Mouse (Mus musculus) heart, embryonic 16.5 days (tissue): ENCODE results near the gene Stxbp1. TPM values are rescaled to one million over a fixed set of nuclear protein-coding genes. Genes with fewer than 3 reads are reported as not detected.

ENCODE experiments used
- polyA plus RNA-seq: library from polyadenylated mRNA; unstranded; fragments of >200 nt; fragmentation: Nextera tagmentation; extraction: Ambion mirVana; gene quantifications from 2 replicates; pipeline ENCODE4 v1.2.1, GENCODE M21; 2015

Stxbp1 gene
- polyA plus RNA-seq, 1 experiment from 2014 or later = 29.2 TPM

Other genes starting within 250 kb of the Stxbp1 start
- 33.4 and 34.1 TPM in 2 replicates for gene St6galnac6, start 247.5 kb downstream of the Stxbp1 start, polyA plus RNA-seq
- gene Ak1, start 225.5 kb downstream of the Stxbp1 start, polyA plus RNA-seq = 470 and 488 TPM in 2 replicates
- 170 and 176 TPM in 2 replicates for gene Eng, start 200.7 kb downstream of the Stxbp1 start, polyA plus RNA-seq
- gene Fpgs, start 143.1 kb downstream of the Stxbp1 start, polyA plus RNA-seq = 16.7 and 16.9 TPM in 2 replicates
- gene Cdk9, start 134.2 kb downstream of the Stxbp1 start, polyA plus RNA-seq = 57.1 and 59.8 TPM in 2 replicates
- gene Sh2d3c, start 126.2 kb downstream of the Stxbp1 start, polyA plus RNA-seq = 32.4 and 33.6 TPM in 2 replicates
- gene 6330409D20Rik, start 106.2 kb downstream of the Stxbp1 start, polyA plus RNA-seq = 0.17 and 0.26 TPM in 2 replicates
- 38.1 and 38.9 TPM in 2 replicates for gene Tor2a, start 90.0 kb downstream of the Stxbp1 start, polyA plus RNA-seq
- 0.34 and 0.43 TPM in 2 replicates for gene Ttc16, start 71.6 kb downstream of the Stxbp1 start, polyA plus RNA-seq
- gene Ptrh1, start 71.5 kb downstream of the Stxbp1 start, polyA plus RNA-seq = 5.2 and 6.1 TPM in 2 replicates
- 0.53 and 0.70 TPM in 2 replicates for gene Cfap157, start 62.8 kb downstream of the Stxbp1 start, polyA plus RNA-seq
- 44.9 and 57.3 TPM in 2 replicates for gene Fam129b, start 28.9 kb upstream of the Stxbp1 start, polyA plus RNA-seq
- 90.1 and 92.2 TPM in 2 replicates for gene Rpl12, start 114.3 kb upstream of the Stxbp1 start, polyA plus RNA-seq
- gene Lrsam1, start 114.4 kb upstream of the Stxbp1 start, polyA plus RNA-seq = 8.2 and 8.8 TPM in 2 replicates
- gene Slc2a8, start 134.8 kb upstream of the Stxbp1 start, polyA plus RNA-seq = 24.3 and 25.4 TPM in 2 replicates